Mouse (Mus musculus) olfactory bulb, adult 2 months (tissue): ENCODE results near the gene Spef2. TPM values are rescaled to one million over a fixed set of nuclear protein-coding genes. Genes with fewer than 3 reads are reported as not detected.
"Not testable (repeated sequence)": the region's sequence is repeated elsewhere in the genome, so short reads cannot be mapped to it uniquely, and the experiment has no call there.

Experiments used
- H3K27ac ChIP-seq: fragments of 200-500 bp; 2 replicates; pipeline ENCODE4 v1.5.1; 2012; ENCODE audit warnings: low read depth, low read length; ENCODE audit not compliant: insufficient read depth
- H3K4me1 ChIP-seq: fragments of 200-500 bp; 2 replicates; pipeline ENCODE4 v1.6.1; 2012; ENCODE audit warnings: low read length; ENCODE audit not compliant: control insufficient read depth, insufficient read depth
- H3K4me3 ChIP-seq: fragments of 200-500 bp; 2 replicates; pipeline ENCODE4 v1.5.1; 2012; ENCODE audit warnings: mild to moderate bottlenecking, low read depth, low read length, moderate library complexity; ENCODE audit not compliant: insufficient read depth
- CTCF ChIP-seq: fragments of 200-500 bp; IDR thresholded peaks from 2 replicates; pipeline ENCODE4 v1.5.1; 2012; ENCODE audit warnings: low read depth, mild to moderate bottlenecking, low read length, moderate library complexity; ENCODE audit not compliant: insufficient read depth
- POLR2A ChIP-seq: fragments of 200-500 bp; IDR thresholded peaks from 2 replicates; pipeline ENCODE4 v1.6.1; 2012; ENCODE audit warnings: mild to moderate bottlenecking, low read depth, low read length, moderate library complexity; ENCODE audit not compliant: insufficient read depth
- WGBS: fragments of 180-500 bp; shearing (Covaris S2); methylation state at CpG from one replicate; pipeline ENCODE4 v1.1.7; 2018; 5-methylcytosine and 5-hydroxymethylcytosine counted together
- polyA plus RNA-seq: library from polyadenylated mRNA; stranded (reverse); fragments of >200 nt; gene quantifications from 2 replicates; pipeline ENCODE4 v1.2.4, GENCODE M21; 2012; ENCODE audit warnings: low replicate concordance; ENCODE audit not compliant: missing spikeins, insufficient read depth, insufficient read length

Spef2 gene
- polyA plus RNA-seq, 1 experiment, result not detected

DNA sequence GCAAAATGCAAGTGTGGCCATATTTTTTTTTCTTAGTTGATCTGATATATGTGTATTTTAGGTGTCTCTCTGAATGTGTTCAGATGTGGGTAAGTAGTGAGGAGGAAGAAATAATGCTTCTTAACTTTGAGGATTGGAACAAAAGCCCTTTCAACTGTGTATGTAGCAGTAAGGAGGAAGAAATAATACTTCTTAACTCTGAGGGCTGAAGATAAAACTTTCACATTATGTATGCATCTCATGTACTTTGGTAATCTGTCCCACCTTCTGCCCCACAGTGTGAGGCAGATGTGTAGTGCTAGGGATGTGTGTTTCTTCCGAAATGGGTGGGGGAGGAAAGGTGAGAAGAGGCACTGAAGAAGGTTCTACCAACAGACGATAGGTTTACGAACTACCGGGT is 181.4 kb downstream of the Spef2 start:
- Histone ChIP-seq H3K4me1 (no peaks in the 10 kb centered on the region), H3K4me3 (no peak overlapping the region), H3K27ac (no peak overlapping the region)
- 93% methylated on average over 4 of the region's 4 CpGs for WGBS
- TF ChIP-seq POLR2A (no peak), CTCF (no peak)

DNA sequence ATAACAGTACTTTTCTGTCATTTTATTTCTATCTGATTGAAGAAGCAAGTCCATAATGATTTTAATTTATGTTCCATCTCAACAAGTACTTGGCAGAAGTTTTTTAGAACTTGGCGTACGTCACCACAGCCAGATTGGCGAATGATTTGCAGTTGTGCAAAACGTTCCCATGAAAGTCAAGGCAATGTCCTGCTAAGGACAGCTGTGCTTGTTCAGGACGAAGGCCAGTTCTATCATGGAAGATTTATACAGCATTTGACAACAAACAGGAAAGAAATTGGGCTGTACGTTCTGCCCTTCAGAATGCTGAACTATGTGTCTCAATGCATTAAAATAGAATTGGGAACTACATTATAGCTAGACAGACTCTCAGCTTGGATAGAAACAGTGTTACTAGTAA is 183.3 kb downstream of the Spef2 start:
- H3K4me3 ChIP-seq, result no peak overlapping the region
- no peak overlapping the region for H3K27ac ChIP-seq
- 74% methylated on average over 6 of the region's 6 CpGs for WGBS
- no peaks in the 10 kb centered on the region for H3K4me1 ChIP-seq
- no peak for TF ChIP-seq CTCF

DNA sequence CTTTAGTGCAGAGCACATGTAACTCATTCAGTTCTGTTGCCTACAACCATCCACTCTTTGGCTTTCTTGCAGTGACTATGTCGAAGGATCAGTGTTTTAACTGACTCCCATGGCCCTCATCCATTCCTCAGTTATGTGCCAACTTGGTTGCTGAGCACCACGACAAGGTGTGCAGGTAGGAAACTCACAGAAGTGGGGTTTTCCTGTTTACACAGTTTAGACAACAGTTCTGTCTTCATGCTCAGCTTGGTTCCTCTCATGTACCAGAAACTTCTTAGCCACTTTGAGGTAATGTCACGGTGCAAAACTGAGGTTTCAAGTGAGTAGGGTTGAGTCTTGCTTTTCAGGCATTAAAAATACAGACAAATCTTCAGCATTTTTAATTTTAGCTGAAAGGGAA is 184.5 kb downstream of the Spef2 start:
- WGBS, result 85% methylated on average over 3 of the region's 3 CpGs
- TF ChIP-seq CTCF (no peak), POLR2A (no peak)
- no peaks in the 10 kb centered on the region for H3K4me1 ChIP-seq

DNA sequence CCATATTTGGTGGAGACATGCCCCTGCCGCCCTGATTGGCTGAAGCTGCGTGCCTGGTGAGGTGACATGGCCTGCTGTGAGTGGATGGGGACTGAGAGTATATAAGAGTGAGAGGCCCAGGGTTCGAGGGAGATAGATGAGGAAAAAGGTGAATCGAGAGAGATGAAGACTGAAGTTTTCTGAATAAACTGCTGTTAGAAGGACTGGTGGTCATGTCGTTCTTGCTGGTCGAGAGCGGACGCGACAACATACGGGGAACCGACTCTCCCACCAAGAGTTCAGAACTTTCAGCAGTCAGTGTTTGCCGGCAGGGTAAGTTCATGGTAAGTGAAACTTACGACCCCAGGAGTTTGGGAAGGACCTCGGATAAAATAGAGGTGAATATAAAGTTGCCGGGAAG is 191.4 kb downstream of the Spef2 start:
- not testable (repeated sequence) for H3K27ac ChIP-seq, H3K4me1 ChIP-seq, H3K4me3 ChIP-seq
- 92% methylated on average over 15 of the region's 15 CpGs for WGBS

More for the DNA sequence above, 184.5 kb downstream of the Spef2 start:
- Histone ChIP-seq H3K4me3 (no peak overlapping the region), H3K27ac (no peak overlapping the region)

DNA sequence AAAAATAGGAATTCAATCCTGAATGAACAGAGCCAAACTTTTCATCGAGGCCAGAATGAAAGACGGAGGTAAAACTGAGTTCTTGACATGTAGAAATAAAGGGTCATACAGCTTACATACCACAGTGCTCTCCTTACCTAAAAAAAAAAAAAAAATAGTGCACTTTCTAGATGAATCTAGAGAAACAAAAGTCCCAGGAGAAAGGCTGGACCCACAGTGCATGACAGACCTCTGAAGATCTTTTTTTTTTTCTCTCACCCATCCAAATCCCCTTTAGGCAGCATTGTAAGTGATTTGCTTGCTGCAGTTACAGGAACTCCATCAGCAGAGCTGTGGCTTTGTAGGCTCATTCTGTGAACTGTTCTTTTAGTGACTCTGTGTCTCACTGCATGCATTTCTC is 199.7 kb downstream of the Spef2 start:
- Histone ChIP-seq H3K4me3 (no peak overlapping the region), H3K4me1 (no peaks in the 10 kb centered on the region), H3K27ac (no peak overlapping the region)
- TF ChIP-seq POLR2A (no peak), CTCF (no peak)
- WGBS, result 90% methylated on average over 2 of the region's 2 CpGs

DNA sequence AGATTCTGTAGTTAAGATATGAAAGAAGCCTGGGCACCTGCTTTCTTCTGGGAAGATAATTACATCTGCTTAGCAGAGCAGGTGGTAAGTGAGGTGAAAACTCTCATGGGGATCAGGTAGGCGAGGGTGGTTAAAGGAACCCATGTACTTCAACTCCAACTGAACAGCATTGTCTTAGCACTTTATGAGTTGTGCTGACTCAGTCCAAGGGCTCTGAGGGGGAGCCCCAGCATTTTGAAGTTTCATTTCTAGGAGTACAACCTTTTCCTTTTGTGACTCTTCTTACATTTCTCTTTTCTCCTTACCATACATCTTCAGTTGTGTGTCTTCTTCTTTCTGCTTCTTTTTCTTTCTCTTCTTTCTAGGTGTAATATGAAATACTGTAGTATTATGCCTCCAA is 213.5 kb downstream of the Spef2 start:
- no peak for TF ChIP-seq POLR2A
- TF ChIP-seq CTCF, result no peak
- 76% methylated on average over 1 of the region's 1 CpGs for WGBS
- H3K4me1 ChIP-seq, result no peaks in the 10 kb centered on the region

DNA sequence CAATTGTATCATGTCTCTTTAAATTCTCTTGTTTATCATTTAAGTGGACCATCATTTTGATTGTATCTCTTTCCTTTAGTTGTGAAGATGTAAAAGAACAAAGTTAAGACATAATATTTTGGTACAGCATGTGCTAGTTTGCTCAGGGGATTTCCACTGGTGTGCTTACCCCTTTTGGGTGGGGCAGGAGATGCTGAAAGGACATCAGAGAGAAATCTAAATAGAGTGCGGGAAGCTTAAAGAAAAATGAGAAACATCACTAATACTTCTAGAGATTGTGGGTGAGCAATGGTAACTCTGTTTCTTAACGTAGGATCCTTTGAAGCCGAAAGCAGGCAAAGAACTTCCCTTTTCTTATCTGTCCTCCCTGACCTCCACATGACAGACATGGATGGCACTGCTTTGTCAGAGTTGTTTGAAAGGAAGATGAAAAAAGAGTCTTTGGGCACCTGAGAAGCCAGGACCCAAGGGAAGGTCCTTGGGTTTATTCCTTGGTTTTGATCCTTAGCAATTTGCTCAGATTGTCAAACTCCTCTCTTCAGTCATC is 215.2 kb downstream of the Spef2 start:
- WGBS, result 92% methylated on average over 3 of the region's 3 CpGs

More for the DNA sequence above, 213.5 kb downstream of the Spef2 start:
- no peak overlapping the region for H3K4me3 ChIP-seq
- no peak overlapping the region for H3K27ac ChIP-seq

DNA sequence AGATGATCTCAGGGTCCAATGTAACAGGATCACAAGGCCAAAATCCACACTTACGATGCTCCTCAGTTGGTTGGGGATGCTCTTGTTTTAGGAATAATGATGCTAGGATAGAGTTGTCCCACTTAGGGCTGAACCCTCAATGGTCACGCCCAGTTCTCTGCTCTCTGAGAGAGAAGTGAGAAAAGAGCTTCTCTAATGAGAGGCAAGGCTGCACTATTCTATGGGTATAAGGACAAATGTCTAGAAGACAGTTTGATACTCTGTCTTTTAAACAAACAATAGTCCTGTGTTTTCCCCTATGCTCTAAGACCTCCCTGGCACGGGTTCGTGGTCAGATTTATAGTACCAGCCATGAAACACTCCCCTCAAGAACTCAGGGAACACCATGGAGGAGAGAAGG is 218.6 kb downstream of the Spef2 start, which contains the start of gene Il7r:
TSS of gene Il7r (minus strand) at position 101 of the 400 bp plus-strand sequence.
- no peak for TF ChIP-seq POLR2A
- TF ChIP-seq CTCF, result no peak
- 85% methylated on average over 4 of the region's 4 CpGs for WGBS
- Histone ChIP-seq H3K4me3 (no peak within 1 kb of the TSS), H3K4me1 (no peaks in the 10 kb centered on the region), H3K27ac (no peak within 1 kb of the TSS)

More for the DNA sequence above, 215.2 kb downstream of the Spef2 start:
- Histone ChIP-seq H3K4me1 (no peaks in the 10 kb centered on the region), H3K27ac (no peak overlapping the region), H3K4me3 (no peak overlapping the region)
- TF ChIP-seq CTCF, result no peak
- no peak for TF ChIP-seq POLR2A

DNA sequence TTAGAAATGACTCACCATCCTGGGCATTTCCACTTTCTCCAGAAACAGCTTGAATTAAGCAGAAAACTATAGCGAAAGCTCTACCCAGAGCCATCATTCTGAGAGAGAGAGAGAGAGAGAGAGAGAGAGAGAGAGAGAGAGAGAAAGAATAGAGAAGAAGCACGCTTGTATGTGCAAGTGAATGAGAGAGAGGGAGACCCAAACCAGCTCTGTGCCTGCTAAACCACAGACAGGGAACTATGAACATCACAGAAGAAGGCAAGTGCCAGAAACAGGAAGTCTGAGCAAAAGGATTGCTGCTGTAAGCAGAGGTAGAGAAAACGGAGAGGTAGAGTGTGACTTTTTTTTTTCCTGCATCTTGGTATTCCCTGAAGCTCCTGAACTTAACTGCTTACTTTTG is 219.0 kb downstream of the Spef2 start:
- no peak overlapping the region for H3K4me3 ChIP-seq
- H3K4me1 ChIP-seq, result no peaks in the 10 kb centered on the region
- WGBS, result 87% methylated on average over 3 of the region's 3 CpGs
- H3K27ac ChIP-seq, result no peak overlapping the region
- TF ChIP-seq POLR2A (no peak), CTCF (no peak)

Other genes starting within 250 kb of the Spef2 start
- not detected in 2 replicates for gene Il7r, start 218.7 kb downstream of the Spef2 start, polyA plus RNA-seq